Mouse (Mus musculus): ENCODE results near the gene Tfb1m. TPM values are rescaled to one million over a fixed set of nuclear protein-coding genes. Genes with fewer than 3 reads are reported as not detected.

Gene Tfb1m
- polyA plus RNA-seq, 1 experiment from 2014 or later, result 18.8 TPM

DNA sequence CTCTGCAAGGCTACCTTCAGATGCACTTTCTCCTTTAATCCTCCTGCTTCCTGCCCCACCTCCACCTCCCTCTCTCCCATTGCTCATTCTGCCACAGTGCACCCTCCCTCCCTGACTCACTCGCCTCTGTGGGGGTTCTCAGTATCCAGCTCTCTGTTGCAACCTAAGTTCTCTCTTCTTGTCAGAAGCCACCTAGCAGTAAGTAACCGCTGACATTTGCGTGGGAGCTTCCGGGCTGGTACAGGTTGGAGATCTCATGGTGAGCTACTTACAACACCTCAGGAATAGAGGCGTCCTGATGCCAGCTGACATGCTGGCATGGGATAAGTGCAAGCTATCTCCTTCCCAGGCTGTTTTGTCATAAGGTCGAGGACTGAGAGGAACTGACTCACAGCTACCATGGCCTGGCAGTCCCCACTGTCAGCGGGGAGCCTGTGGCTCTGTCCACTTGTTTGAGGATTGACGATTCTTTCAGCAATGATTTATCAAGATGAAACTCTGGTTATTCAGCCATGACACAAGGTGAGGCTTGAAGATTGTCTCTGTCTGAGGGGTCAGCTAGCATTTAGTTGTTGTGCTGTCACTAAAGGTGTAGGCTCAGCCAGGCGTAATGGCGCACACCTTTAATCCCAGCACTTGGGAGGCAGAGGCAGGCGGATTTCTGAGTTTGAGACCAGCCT lies 67.2 kb downstream of the Tfb1m start:
- no peaks in the 10 kb centered on the region for H3K27me3 ChIP-seq
- H3K9ac ChIP-seq (replicated peaks), result no peak overlapping the region
- H3K4me2 ChIP-seq, result no peak overlapping the region
- H3K4me3 ChIP-seq (replicated peaks), result no peak overlapping the region
- H3K4me1 ChIP-seq (replicated peaks), result no peaks in the 10 kb centered on the region
- peaks cover 10% of the 10 kb centered on the region for H3K36me3 ChIP-seq
- 82% methylated on average over 11 of the region's 11 CpGs for WGBS
- H3K27ac ChIP-seq, result no peak overlapping the region
- ATAC-seq (ENCODE audit: insufficient number of reproducible peaks, insufficient read depth, low FRiP score, low TSS enrichment, low read depth), result no peak
- H3K9me3 ChIP-seq, result no peaks in the 10 kb centered on the region

DNA sequence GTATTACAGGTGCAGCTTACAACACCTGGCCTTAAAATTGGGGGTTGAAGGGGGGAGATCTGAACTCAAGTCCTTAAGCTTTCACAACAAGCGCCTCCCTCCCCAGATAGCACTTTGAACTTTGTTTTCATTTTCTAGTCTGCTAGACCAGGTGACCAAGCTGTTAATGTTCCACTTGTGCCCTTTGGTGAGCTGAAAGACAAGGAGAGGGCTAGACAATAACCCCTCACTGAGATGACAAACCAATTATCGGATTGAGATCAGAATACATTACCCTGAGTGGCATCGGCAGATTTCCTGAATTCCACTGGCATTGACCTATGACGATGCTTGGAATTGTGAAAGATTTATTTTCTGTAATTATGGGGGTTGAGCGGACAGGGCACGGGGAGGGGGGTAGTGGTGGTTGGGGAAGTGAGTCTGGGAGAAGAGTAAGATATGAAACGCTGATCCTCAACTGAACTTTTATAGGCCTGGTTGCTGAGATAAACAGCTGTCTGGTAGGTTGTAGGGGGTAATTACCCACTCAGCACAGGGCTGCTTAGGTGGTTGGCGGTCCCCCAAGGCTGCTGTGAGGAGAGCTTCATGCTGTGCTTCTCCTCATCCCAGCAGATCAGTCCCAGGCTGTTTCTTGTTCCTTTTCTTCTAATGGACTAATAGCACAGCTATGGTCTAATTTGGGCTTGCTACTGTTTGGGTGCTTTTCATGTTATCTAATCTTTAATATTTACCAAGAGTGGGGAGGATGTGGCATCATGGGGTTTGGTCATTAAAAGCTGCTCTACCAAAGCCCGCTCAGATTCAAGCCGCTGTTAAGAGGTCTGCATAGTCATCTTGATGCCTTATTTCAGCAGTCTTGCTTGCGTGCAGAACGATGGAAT lies 69.6 kb downstream of the Tfb1m start:
- Histone ChIP-seq H3K4me3 (replicated peaks) (no peak overlapping the region), H3K27me3 (no peaks in the 10 kb centered on the region), H3K4me1 (replicated peaks) (no peaks in the 10 kb centered on the region), H3K9me3 (no peaks in the 10 kb centered on the region), H3K27ac (no peak overlapping the region), H3K36me3 (peaks cover 14% of the 10 kb centered on the region), H3K4me2 (no peak overlapping the region), H3K9ac (replicated peaks) (no peak overlapping the region)
- no peak for ATAC-seq (ENCODE audit: insufficient number of reproducible peaks, insufficient read depth, low FRiP score, low TSS enrichment, low read depth)
- WGBS, result 79% methylated on average over 12 of the region's 12 CpGs

DNA sequence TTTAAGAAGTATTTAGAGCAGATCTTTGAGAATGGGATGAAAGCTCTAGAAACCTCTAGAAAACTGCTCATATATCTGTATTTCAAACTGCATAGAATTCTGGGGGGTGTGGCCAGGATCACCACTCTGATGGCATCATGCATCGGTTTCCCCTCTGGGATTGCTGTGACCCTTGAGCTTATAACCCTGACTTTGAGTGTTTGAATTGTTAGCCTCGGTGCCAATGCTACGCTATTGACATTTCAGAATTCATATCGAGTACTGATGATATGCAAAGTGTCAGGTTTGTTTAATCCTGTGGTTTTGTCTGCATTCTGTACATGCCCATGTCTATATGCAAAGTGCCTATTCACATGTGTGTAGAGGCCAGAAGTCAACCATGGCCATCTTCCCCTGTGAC lies 70.4 kb downstream of the Tfb1m start:
- ATAC-seq (ENCODE audit: insufficient number of reproducible peaks, insufficient read depth, low FRiP score, low TSS enrichment, low read depth), result no peak
- H3K4me1 ChIP-seq (replicated peaks), result no peaks in the 10 kb centered on the region
- H3K4me3 ChIP-seq (replicated peaks), result no peak overlapping the region
- H3K27ac ChIP-seq, result no peak overlapping the region
- no peak overlapping the region for H3K4me2 ChIP-seq
- H3K9ac ChIP-seq (replicated peaks), result no peak overlapping the region
- H3K27me3 ChIP-seq, result no peaks in the 10 kb centered on the region
- 92% methylated on average over 4 of the region's 4 CpGs for WGBS
- no peaks in the 10 kb centered on the region for H3K9me3 ChIP-seq
- peaks cover 14% of the 10 kb centered on the region for H3K36me3 ChIP-seq

DNA sequence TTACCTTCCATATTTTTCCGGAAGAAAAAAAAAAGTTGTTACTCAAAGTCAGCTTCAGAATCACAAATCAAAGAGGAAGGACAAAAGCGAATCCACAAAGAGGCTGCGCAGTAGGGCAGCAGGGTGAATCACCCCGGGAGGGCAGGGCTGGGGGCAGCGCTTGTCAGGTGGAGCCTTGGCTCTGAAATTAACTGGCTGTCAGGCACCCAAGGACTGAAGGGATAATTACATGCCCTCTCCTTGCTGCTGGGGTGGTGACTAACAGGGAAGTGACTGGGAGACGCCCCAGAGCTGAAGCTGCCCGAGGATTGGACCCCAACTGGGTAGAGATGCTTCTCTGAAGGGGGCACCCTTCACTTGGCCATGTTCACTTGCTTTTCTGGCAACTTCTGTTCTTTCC lies 71.7 kb downstream of the Tfb1m start:
- Histone ChIP-seq H3K9ac (replicated peaks) (no peak overlapping the region), H3K9me3 (no peaks in the 10 kb centered on the region), H3K4me1 (replicated peaks) (no peaks in the 10 kb centered on the region), H3K36me3 (peaks cover 14% of the 10 kb centered on the region), H3K4me3 (replicated peaks) (no peak overlapping the region), H3K27ac (no peak overlapping the region), H3K4me2 (no peak overlapping the region), H3K27me3 (no peaks in the 10 kb centered on the region)
- WGBS, result 69% methylated on average over 7 of the region's 7 CpGs
- ATAC-seq (ENCODE audit: insufficient number of reproducible peaks, insufficient read depth, low FRiP score, low TSS enrichment, low read depth), result no peak

DNA sequence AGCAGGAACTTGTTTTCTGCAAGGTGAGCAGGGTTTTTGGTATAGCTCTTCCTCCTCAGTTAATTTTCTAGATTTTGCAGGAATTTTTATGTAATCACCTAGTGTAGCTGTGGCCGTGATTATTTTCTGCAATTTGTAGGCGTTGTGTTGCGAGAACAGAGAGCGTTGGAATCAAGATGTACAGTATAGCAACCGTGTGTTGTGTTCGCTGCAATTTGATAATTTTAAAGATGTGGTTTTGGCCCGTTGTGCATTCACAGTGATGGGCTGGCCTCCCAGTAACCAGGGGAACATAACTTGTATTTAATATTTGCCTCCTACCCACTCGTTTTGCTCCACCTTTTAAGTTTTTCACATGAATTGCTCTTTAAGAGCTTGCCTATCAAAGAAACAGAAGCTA lies 74.5 kb downstream of the Tfb1m start:
- Histone ChIP-seq H3K36me3 (peaks cover 36% of the 10 kb centered on the region), H3K27me3 (no peaks in the 10 kb centered on the region), H3K9ac (replicated peaks) (no peak overlapping the region), H3K4me2 (no peak overlapping the region), H3K4me3 (replicated peaks) (no peak overlapping the region), H3K9me3 (no peaks in the 10 kb centered on the region), H3K27ac (no peak overlapping the region), H3K4me1 (replicated peaks) (no peaks in the 10 kb centered on the region)
- ATAC-seq (ENCODE audit: insufficient number of reproducible peaks, insufficient read depth, low FRiP score, low TSS enrichment, low read depth), result no peak
- WGBS, result 88% methylated on average over 8 of the region's 8 CpGs

DNA sequence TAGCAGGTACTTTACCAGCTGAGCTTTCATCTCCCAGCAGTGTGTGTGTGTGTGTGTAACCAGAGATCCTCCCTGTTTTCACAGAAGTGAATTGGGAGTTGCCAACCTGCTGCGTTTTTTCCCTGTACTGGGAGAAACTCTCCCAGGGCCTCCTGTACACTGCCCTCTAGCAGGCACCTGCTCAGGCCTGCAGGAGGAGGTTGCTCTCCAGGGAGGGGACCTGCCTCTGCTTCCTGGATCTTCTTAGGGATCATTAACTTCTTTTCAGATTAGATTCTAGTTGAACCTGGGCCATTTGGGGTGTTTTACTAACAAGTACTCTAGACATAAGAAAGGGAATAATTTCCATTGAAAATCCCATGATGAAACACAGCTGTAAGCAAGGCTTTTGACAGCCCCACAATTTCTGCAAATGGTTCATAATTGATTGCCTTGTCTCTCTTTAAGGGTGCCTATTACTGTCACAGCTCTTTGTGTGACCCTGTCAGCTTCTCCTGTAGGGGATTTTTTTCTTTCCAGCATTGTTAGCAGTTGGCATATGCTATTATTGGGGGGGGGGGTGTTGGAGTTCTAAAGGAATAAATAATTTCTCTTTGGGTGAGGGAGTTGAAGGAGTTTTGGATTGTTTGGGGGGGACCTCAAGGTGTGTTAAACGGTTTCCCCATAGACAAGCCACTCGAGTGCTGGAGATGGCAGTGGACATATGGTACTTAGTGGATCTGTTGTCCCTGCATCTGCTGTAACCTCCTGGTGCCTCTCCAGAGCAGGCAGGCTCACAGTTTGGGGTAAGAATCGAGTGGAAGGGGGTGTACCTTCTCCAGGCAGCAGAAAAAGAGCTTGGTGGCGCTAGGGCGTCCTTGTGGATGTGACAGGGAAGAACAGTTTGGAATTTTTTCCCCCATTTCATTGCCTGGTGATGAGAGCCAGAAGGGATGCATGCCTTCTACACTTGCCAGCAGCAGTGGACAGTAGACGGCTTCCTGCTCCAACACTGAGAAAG lies 75.7 kb downstream of the Tfb1m start:
- no peak overlapping the region for H3K4me3 ChIP-seq (replicated peaks)
- no peak overlapping the region for H3K4me2 ChIP-seq
- H3K27me3 ChIP-seq, result no peaks in the 10 kb centered on the region
- no peaks in the 10 kb centered on the region for H3K4me1 ChIP-seq (replicated peaks)
- peaks cover 42% of the 10 kb centered on the region for H3K36me3 ChIP-seq
- no peak overlapping the region for H3K9ac ChIP-seq (replicated peaks)
- no peak for ATAC-seq (ENCODE audit: insufficient number of reproducible peaks, insufficient read depth, low FRiP score, low TSS enrichment, low read depth)
- no peaks in the 10 kb centered on the region for H3K9me3 ChIP-seq
- WGBS, result 63% methylated on average over 7 of the region's 7 CpGs
- H3K27ac ChIP-seq, result no peak overlapping the region

DNA sequence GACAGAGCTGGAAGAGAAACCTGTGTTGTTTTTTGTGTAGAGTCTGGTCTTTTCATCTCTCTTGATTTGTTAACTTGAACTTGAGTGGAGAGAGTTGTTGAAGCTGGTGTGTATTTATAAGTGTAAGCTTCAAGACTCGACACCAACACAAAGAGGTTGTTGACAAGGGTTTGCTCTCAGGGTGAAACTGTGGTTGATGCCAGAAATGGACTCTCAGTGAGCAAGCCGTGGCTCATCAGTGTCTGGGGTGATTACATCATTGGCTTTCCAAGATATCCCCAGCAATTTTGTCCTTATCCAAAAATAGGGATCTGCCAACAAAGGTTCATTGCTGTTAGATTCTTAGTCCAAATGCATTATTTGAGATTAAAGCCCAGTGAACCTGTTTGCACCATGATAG lies 81.0 kb downstream of the Tfb1m start:
- peaks cover 28% of the 10 kb centered on the region for H3K36me3 ChIP-seq
- H3K4me1 ChIP-seq (replicated peaks), result no peaks in the 10 kb centered on the region
- H3K4me2 ChIP-seq, result no peak overlapping the region
- no peaks in the 10 kb centered on the region for H3K9me3 ChIP-seq
- WGBS, result 86% methylated on average over 2 of the region's 2 CpGs
- no peak overlapping the region for H3K27ac ChIP-seq
- no peak overlapping the region for H3K4me3 ChIP-seq (replicated peaks)
- no peak overlapping the region for H3K9ac ChIP-seq (replicated peaks)
- no peaks in the 10 kb centered on the region for H3K27me3 ChIP-seq
- ATAC-seq (ENCODE audit: insufficient number of reproducible peaks, insufficient read depth, low FRiP score, low TSS enrichment, low read depth), result no peak

DNA sequence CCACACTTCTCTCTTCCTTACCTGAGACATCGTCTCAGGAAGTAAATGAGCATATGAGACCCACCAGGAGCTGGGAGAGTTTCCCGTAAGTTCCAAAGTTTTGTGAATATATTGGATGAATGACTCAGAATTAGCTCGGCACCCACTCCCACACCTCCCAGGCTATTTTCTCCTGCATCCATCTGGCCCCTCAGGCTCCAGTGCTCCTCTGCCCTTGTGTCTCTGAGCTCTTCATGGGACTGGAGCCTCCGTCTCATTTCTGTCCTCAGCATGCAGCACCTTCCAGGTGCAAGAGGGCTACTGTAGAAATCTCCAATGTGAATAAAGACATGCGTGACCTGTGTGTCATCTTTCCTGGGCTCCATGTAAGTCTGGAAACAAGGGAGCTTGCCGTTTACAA lies 85.6 kb downstream of the Tfb1m start:
- Histone ChIP-seq H3K9ac (replicated peaks) (no peak overlapping the region), H3K27ac (no peak overlapping the region), H3K27me3 (no peaks in the 10 kb centered on the region), H3K4me1 (replicated peaks) (no peaks in the 10 kb centered on the region), H3K4me3 (replicated peaks) (no peak overlapping the region), H3K9me3 (no peaks in the 10 kb centered on the region), H3K36me3 (peaks cover under 1% of the 10 kb centered on the region; the same call in 1 of the 2 replicates), H3K4me2 (no peak overlapping the region)
- ATAC-seq (ENCODE audit: insufficient number of reproducible peaks, insufficient read depth, low FRiP score, low TSS enrichment, low read depth), result no peak
- WGBS, result 86% methylated on average over 6 of the region's 6 CpGs

Other genes with a start within 250 kb of the Tfb1m start
- 19.4 and 20.6 TPM in 2 replicates for gene Tiam2, start 231.2 kb downstream of the Tfb1m start, polyA plus RNA-seq (2016; fragmentation: Nextera tagmentation; extraction: Ambion mirVana)
- not detected in 2 replicates for gene Cldn20, start 25.2 kb downstream of the Tfb1m start, polyA plus RNA-seq (2016; fragmentation: Nextera tagmentation; extraction: Ambion mirVana)
- gene Nox3, start 138.5 kb upstream of the Tfb1m start, polyA plus RNA-seq (2016; fragmentation: Nextera tagmentation; extraction: Ambion mirVana), result not detected in 2 replicates